Mouse (Mus musculus) liver, embryonic 11.5 days (tissue): ENCODE measurements around the gene Atg4d. TPM values are rescaled to one million over a fixed set of nuclear protein-coding genes. Genes with fewer than 3 reads are reported as not detected.

Source experiments
- polyA plus RNA-seq: library from polyadenylated mRNA; unstranded; fragments of >200 nt; fragmentation: Nextera tagmentation; extraction: Ambion mirVana; gene quantifications from 2 replicates; pipeline ENCODE4 v1.2.1, GENCODE M21; 2014

The Atg4d gene
- polyA plus RNA-seq, 1 experiment from 2014 or later: 57.0 TPM

Other genes with a start within 250 kb of the Atg4d start
- gene Icam1, start 249.3 kb upstream of the Atg4d start, polyA plus RNA-seq: 12.2 and 13.0 TPM in 2 replicates
- gene Icam4, start 235.9 kb upstream of the Atg4d start, polyA plus RNA-seq: 146 and 147 TPM in 2 replicates
- 0.37 and 0.44 TPM in 2 replicates for gene Icam5, start 233.2 kb upstream of the Atg4d start, polyA plus RNA-seq
- 0.67 and 1.4 TPM in 2 replicates for gene Zglp1, start 198.2 kb upstream of the Atg4d start, polyA plus RNA-seq
- gene Gm49373, start 192.2 kb upstream of the Atg4d start, polyA plus RNA-seq: 0.53 and 1.4 TPM in 2 replicates
- 74.9 and 75.1 TPM in 2 replicates for gene Fdx1l, start 191.7 kb upstream of the Atg4d start, polyA plus RNA-seq
- 4.2 and 4.3 TPM in 2 replicates for gene Gm38431, start 173.3 kb upstream of the Atg4d start, polyA plus RNA-seq
- gene Raver1, start 173.3 kb upstream of the Atg4d start, polyA plus RNA-seq: 89.8 and 94.0 TPM in 2 replicates
- gene Tyk2, start 134.1 kb upstream of the Atg4d start, polyA plus RNA-seq: 11.5 and 13.8 TPM in 2 replicates
- 334 and 347 TPM in 2 replicates for gene Cdc37, start 115.3 kb upstream of the Atg4d start, polyA plus RNA-seq
- 5.3 and 5.4 TPM in 2 replicates for gene Pde4a, start 99.6 kb upstream of the Atg4d start, polyA plus RNA-seq
- 43.8 and 45.1 TPM in 2 replicates for gene Keap1, start 25.9 kb upstream of the Atg4d start, polyA plus RNA-seq
- not detected in 2 replicates for gene S1pr5, start 16.9 kb upstream of the Atg4d start, polyA plus RNA-seq
- 19.3 and 24.2 TPM in 2 replicates for gene Kri1, start 22.7 kb downstream of the Atg4d start, polyA plus RNA-seq
- gene Cdkn2d, start 26.1 kb downstream of the Atg4d start, polyA plus RNA-seq: 48.0 and 48.2 TPM in 2 replicates
- 1.2 and 1.6 TPM in 2 replicates for gene Ap1m2, start 47.0 kb downstream of the Atg4d start, polyA plus RNA-seq
- 57.2 and 61.2 TPM in 2 replicates for gene Slc44a2, start 55.4 kb downstream of the Atg4d start, polyA plus RNA-seq
- 141 and 149 TPM in 2 replicates for gene Ilf3, start 102.6 kb downstream of the Atg4d start, polyA plus RNA-seq
- 59.2 and 60.2 TPM in 2 replicates for gene Qtrt1, start 146.5 kb downstream of the Atg4d start, polyA plus RNA-seq
- gene Dnm2, start 159.6 kb downstream of the Atg4d start, polyA plus RNA-seq: 72.7 and 79.5 TPM in 2 replicates
- gene Tmed1, start 245.0 kb downstream of the Atg4d start, polyA plus RNA-seq: 68.6 and 70.2 TPM in 2 replicates